Mouse (Mus musculus) hematopoietic multipotent progenitor cell, adult 10-12 weeks (in vitro differentiated cells): ENCODE measurements around the gene Utp11. TPM values are rescaled to one million over a fixed set of nuclear protein-coding genes. Genes with fewer than 3 reads are reported as not detected.

Experiments used
- polyA plus RNA-seq: library from polyadenylated mRNA; stranded (reverse); fragments of >175 nt; gene quantifications from 2 replicates; pipeline ENCODE4 v1.2.3, GENCODE M21; 2012; ENCODE audit warnings: low replicate concordance

Gene Utp11
- polyA plus RNA-seq = 1.2 and 7.8 TPM in 2 replicates

DNA sequence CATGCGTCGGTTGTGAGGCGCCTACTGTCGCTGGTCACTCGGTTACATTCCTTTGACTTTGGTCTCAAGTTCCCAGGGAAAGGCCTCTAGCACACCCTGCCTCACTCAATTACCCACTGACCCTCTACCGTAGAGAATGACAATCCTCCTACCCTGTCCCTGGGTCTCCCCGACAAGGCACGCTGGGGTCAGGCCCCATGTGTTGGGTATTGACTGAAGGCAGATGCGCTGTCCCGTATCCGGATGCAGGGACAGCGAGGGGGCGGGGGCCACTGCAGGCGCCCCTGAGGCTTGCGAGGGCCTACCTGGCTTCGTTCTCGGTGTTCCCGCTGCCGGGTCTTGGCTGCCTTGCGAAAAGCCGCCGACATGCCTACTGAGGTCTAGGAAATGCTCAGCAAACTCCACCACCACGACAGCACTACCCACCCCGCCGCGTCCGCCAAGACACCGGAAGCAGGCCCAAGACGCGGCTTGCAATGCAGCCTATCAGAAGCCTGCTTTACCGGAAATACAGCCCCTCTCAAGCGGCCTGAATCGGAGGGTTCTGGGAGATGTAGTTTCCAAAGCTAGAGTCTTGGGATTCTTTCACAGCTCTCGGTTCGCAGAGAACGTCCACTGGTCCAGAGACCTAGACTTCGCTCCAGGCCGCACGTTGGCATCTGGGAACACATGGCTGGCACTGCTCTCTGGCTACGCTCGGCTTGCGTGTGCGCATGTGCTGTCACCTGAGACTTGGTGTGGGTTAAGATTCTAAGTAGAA is at the start of gene Utp11:
Gene Utp11, minus strand, starts transcription at position 466 of the 760 bp plus-strand sequence.

DNA sequence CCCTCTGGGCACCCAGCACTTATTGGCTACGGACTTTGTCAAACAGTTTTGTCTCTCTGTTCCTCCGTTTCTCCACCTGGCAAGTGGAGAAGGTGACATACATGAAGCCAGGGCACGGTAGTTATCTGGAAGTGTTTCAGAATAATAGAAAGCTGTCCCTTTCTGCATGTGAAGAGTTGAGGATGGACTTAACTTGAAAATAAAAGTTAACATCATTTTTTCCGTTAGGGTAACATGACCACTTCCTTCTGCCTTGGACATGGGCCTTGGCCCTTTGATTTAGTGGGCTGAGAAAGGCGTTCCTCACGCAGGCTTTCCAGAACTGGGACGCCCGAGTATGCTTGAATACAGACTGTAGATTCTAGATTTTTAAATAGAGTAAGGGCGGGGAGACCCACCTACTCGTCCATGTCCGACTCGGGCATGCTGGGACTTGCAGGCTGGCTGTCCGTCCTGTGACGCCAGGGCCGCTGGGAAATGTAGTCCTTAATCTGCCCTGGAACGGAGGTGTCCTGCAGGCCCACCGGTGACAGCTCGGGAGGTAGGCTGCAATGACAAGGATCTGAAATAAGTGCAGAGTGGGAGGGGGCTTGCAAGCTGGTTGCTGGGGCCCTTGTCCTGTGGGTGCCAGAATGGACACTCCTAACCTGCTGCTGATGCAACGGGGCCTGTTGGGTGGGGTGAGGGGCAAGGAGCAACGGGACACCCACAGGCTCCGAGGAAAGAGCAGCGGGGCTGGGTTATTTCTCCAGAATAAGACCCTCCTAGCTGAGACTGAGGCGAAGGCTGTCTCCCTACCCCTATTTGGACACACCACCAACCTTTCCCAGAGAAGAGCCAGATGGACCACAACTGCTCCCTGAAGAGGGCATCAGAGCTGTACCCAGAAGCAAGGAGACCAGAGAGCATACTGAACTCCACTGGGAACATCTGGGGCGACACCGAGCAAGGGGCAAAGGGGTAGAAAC is 48.3 kb upstream of the Utp11 start, which contains the start of gene Inpp5b:
Gene Inpp5b, plus strand, starts transcription at position 475 of the 968 bp plus-strand sequence.

GRCm38 (mm10) chr4:124714545-124715481 is 21.4 kb upstream of the Utp11 start, which contains the start of gene Sf3a3:
Gene Sf3a3 (plus strand): TSS chr4:124714776.

DNA sequence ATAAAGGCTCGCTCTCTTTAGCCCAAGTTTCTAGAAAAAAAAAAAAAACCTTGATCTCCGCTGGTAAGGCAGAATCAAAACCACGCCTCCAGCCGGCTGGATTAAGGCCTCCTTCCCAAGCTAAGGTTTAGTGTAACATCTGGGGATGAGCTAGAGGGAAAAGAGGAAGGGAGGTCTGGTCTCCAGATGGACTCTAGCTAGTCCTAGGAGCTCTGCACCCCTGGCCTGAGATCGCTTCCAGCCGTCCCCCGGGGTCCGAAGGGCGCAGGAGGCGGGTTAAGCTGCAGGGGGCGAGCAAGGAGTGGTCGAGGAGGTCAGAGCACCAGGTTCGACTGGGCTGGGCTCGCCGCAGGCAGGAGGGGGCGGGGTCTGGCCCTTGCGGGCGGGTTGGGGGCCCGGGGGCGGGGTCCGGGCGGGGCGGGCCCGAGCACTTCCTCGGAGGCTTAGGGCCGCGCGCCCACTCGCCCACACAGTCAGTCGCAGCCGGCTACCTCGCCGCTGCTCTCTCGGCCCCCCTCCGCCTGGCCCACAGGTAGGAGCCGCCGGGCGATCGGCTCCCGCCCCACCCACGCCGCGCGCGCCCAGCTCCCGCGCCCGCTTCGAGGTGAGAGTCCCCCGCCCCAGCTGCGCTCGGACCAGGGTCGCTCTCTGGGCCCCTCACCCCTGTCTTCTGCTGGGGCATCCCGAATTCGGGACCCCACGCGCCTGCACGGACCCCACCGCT is 7.0 kb upstream of the Utp11 start, which contains the start of gene Fhl3:
Gene Fhl3, plus strand, starts transcription at position 454 of the 724 bp plus-strand sequence.

DNA sequence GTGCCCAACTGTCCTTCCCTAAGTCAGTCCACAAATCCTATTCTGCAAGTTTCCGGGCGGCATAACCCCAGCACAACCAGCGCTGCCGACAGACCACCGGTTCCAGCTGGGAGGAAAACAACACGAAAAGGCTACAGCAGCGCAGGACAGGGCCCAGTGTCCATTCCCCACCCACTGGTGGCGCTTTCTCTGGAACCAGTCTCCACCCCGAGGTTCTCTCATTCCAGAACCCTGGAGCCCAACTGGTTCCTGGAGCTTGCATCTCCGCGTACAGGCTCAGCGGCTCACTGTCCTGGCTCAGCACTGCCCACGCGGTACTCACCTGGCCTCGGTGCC is 36.9 kb downstream of the Utp11 start, which contains the start of gene Pou3f1:
Gene Pou3f1, plus strand, starts transcription at position 290 of the 336 bp plus-strand sequence.

Other genes starting within 250 kb of the Utp11 start
- gene 3100002H09Rik, start 82.8 kb downstream of the Utp11 start, polyA plus RNA-seq = not detected in 2 replicates
- 0.02 TPM in 1 of 2 replicates, not detected in the other for gene Pou3f1, start 36.8 kb downstream of the Utp11 start, polyA plus RNA-seq
- gene Fhl3, start 7.1 kb upstream of the Utp11 start, polyA plus RNA-seq = 17.6 and 33.3 TPM in 2 replicates
- gene Sf3a3, start 21.2 kb upstream of the Utp11 start, polyA plus RNA-seq = 20.3 and 20.4 TPM in 2 replicates
- 17.0 and 19.0 TPM in 2 replicates for gene Inpp5b, start 48.2 kb upstream of the Utp11 start, polyA plus RNA-seq
- gene Mtf1, start 108.5 kb upstream of the Utp11 start, polyA plus RNA-seq = 9.3 and 10.7 TPM in 2 replicates
- gene Yrdc, start 157.1 kb upstream of the Utp11 start, polyA plus RNA-seq = 9.8 and 17.4 TPM in 2 replicates
- gene 1110065P20Rik, start 157.6 kb upstream of the Utp11 start, polyA plus RNA-seq = 9.1 and 20.3 TPM in 2 replicates
- 0.52 and 1.3 TPM in 2 replicates for gene Maneal, start 168.6 kb upstream of the Utp11 start, polyA plus RNA-seq
- not detected in 2 replicates for gene Epha10, start 187.3 kb upstream of the Utp11 start, polyA plus RNA-seq
- 2.3 and 7.6 TPM in 2 replicates for gene 9930104L06Rik, start 243.4 kb upstream of the Utp11 start, polyA plus RNA-seq
- gene Cdca8, start 245.7 kb upstream of the Utp11 start, polyA plus RNA-seq = 17.1 and 23.0 TPM in 2 replicates